Mouse (Mus musculus) hematopoietic stem cell, adult 5-6 weeks (primary cell): ENCODE results near the gene Rdh8. TPM values are rescaled to one million over a fixed set of nuclear protein-coding genes. Genes with fewer than 3 reads are reported as not detected.

Experiments
- ATAC-seq, 2 experiments: fragments of 125-278 bp in 1 of 2; replicated peaks in 1 of 2; 2 replicates each; pipeline ENCODE4 v1.8.0; 2016 to 2017; ENCODE audit warnings: inconsistent platforms in 2 of 2, mild to moderate bottlenecking in 2 of 2, moderate number of reproducible peaks in 2 of 2, low read depth in 1 of 2, moderate TSS enrichment in 1 of 2; ENCODE audit not compliant: low FRiP score in 2 of 2, poor library complexity in 2 of 2, severe bottlenecking in 2 of 2, insufficient read depth in 1 of 2, low TSS enrichment in 1 of 2
- total RNA-seq: library from RNA; stranded (forward); fragments of 172-1452, 232-1000 nt; gene quantifications from 2 replicates; pipeline ENCODE4 v1.2.3, GENCODE M21; 2017

The Rdh8 gene
- not detected in 2 replicates for total RNA-seq

DNA sequence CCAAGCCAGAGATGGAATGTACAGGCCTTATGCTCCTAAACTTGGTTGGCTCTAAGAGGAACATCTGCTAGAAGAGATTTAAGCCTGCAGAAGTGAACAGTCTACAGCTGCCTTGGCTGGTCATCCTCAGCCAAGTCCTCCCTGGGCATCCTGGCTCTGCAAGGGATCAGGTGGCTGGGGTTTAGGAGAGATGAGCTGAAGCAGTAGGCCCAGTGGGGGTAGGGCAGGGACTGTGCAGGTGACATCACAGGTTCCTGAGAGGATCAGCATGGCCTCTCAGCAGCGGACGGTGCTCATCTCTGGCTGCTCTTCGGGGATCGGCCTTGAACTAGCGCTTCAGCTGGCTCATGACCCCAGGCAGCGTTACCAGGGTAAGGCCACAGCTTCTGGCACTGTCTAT is at the start of gene Rdh8:
TSS of gene Rdh8 (plus strand) at position 268 of the 400 bp plus-strand sequence.
- ATAC-seq, result no peak

DNA sequence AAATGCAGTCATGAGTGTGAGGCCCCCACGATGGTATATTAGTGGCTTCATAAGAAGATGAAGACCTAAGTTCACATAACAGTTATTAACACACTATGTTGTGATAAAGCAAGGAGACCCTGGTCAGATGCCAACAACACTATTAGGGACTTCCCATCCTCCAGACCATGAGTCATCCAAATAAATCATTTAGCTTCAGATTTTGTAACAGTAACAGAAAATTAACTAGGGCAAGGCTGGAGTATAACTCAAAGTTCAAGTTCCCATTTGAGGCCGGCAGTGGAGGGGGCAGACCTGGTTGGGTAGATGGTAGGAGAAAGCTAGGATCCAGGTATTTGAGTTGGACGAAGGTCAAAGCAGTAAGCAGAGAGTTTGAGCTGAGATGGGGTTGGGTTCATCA is 37.0 kb upstream of the Rdh8 start:
- no peak for ATAC-seq

GRCm38 (mm10) chr9:20785055-20785454 is 33.2 kb upstream of the Rdh8 start:
- ATAC-seq, result no peak

GRCm38 (mm10) chr9:20787992-20788391 is 30.3 kb upstream of the Rdh8 start:
- ATAC-seq, result no peak

DNA sequence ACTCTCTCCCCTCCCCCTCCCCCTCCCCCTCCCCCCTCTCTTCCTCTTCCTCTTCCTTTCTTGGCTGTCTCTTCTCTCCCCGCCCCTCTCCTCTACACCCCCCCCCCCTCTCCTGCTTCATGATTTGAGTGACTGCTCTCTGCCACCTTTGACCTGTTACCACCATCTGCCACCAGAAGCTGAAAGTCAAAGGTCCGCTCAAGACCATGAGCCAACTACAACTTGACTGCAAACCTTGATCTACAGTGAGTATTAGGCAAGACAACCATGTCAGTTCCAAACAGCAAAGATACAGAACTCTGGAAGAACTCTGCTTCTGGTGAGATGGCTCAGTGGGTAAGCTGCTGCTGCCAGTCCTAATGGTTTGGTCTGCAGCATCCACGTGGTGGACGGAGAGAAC is 28.7 kb upstream of the Rdh8 start:
- no peak for ATAC-seq

DNA sequence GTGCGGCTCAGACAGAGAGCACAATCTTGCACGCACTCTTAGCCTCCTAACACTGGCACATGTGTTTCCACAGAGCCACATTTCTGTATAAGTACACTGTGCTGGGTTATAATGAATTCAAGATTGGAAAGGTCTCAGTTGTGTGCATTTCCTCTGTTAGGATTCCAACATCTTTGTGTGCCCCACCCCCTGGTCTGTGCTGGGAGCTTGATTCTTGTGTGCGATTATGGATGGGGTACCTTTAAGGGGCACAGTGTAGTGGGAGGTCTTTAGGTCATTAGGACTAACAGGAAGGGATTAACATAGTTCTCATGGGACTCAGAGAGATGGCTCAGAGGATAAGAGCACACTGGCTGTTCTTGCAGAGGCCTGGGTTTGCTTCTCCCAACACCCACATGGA is 28.0 kb upstream of the Rdh8 start:
- ATAC-seq, result no peak

GRCm38 (mm10) chr9:20794108-20794806 is 24.0 kb upstream of the Rdh8 start:
- ATAC-seq, result peak; percentile 83 to 93

GRCm38 (mm10) chr9:20804266-20805158 is 13.8 kb upstream of the Rdh8 start:
- ATAC-seq, result peak; percentile 77 to 83; a peak in 3 of 4 replicates

- ATAC-seq, result no peak
Observed at GRCm38 (mm10) chr9:20805159-20805495, 13.2 kb upstream of the Rdh8 start.

DNA sequence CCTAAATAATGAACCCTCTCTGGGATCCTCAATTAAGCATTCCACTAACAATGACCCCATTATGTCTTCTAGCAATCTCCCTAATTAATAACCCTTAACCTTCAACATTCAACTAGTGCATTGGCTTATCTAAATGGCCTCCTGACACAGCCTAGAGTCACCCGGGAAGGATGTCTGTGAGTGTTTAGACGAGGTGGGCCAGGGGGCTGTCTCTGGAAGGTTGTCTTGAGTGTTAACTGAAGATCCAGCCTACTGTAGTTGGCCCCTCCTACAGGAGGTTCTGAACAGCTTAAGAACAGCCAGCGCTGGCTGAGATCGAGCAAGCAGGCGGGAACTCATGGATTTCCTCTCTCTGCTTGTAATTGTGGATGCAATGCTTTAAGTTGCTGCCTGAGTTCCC is 12.6 kb upstream of the Rdh8 start:
- no peak for ATAC-seq

GRCm38 (mm10) chr9:20810271-20810670 is 8.0 kb upstream of the Rdh8 start:
- ATAC-seq, result no peak

GRCm38 (mm10) chr9:20810773-20811172 is 7.5 kb upstream of the Rdh8 start:
- ATAC-seq, result no peak

DNA sequence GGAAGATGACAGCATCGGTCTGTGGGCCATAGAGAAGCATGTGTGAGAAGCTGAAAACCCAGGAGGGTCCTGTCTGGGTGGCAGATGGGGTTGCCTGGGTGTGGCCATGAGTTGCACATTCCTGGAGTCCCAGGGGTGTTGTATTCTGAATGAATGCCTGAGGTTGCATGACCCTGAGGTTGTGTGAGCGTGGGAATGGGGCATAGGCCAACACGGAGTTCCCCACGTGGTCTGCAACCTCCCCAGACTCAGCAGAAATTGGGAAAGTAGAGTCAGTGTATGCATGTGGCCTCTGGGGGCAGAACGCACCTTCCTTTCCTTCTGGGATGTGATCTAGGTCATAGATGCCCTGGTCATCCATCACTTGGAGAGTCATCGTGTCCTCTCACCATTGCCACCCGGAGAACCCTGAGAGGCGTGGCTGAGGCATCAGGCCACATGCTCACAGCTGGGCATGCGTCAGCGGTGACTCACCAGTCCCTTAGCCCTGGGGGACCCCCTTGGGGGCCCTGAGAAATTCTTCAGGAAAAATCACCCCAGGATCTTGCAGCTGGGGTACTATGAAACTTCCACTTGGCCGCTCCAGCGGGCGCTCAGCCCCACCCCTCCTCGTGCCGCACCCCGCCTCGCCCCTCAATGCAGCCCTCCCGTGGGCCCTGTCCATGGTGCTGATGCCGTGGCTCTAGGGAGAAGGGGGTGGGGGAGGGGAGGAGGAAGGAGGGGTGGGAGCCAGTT is 5.6 kb upstream of the Rdh8 start:
- 0 out of 4 replicates have a peak, but pooled peaks of 1 of the 2 experiments have one; percentile 52 for ATAC-seq

DNA sequence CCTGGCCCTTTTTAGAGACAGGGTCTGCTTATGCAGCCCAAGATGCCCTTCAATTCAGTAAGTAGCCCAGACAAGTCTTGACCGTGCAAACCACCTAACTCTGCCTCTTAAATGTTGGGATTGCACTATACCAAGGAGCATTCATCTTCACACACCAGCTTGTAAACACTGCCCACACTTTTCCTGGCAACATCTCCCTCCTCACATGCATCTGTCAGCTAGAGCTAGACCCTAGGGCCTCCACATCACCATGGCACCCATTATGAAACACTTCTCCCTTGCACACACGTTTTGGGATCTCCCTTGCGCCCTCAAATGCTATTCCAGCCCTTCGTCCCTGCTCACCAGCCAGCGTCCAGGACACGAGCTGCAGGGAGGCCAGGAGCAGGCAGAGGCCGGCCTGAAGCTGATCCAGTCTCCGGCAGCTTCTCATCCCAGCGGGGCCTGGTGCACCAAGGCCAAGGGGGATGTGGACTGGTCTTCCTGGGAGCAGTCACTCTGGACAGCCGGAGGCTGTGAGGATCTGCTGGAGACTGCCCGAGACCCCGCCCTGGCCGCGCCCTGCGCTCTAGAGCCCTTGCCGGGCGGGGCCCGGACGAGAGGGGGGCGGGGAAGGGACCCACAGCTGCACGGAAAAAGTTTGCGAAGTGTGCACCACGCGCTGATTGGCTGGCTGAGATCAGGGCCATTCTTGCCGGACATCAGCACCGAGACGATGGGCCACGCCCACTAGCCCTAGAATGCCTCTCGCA is 3.6 kb upstream of the Rdh8 start, which contains the start of gene Col5a3:
TSS of gene Col5a3 (minus strand) at position 547 of the 752 bp plus-strand sequence.
- no peak for ATAC-seq

DNA sequence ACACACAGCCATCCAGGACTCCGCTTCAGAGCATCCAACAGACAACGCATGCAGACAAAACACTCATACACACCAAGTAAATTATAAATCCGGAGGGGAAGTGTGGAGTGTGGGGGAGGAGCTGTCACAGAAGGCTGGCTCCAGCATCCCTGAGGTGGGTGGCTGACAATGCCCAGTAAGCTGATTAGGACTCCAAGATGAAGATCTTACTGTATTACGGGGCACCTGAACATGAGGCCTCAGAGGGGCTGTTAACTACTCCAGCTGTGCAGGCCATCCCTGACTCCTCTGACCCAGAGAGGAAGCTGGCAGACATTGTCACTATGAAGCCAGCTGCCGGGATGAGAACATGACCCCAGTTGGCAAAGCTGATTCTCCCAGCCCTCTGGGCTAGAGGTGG is 1.7 kb downstream of the Rdh8 start:
- no peak for ATAC-seq

DNA sequence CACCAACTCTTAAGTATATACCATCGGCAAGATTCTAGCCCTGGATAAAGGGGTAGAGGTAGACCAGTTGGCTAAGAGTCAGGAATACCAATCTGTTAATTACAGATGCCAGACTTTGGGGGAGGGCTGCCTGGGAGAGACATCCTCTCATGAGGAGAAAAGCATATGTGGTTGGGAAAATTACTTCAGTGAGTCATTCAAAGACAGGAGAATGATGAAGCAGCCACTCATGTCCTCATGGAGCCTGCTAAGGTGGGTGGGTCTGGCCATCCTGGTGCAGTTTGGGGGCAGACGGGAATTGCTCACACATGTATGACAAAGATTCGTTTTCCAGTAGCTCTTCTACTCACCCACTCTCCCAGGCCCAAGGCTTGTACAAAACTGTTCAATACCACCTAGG is 4.5 kb downstream of the Rdh8 start:
- ATAC-seq, result no peak

DNA sequence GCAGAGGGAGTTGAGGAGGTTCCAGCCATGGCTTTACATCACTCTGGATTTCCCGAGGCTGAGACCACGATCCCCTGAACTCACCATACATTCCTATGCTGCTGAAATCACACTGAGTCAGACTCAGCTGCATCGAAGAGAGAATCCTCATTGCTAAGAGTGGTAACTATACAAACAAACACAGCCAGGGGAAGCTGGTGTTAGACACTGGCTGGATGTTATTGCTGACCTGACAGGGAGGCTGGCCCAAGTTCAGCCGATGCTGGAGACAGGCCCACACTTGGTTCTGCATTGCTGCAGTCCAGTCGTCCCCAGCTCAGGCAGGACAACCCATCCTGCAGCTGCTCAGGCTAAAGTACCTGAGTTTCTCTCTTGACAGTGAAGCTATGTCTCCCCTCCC is 7.5 kb downstream of the Rdh8 start:
- ATAC-seq, result no peak
